Mouse (Mus musculus) layer of hippocampus, adult 11-12 months (tissue): ENCODE results near the gene Anxa7.
A peak's percentile ranks its signal among the peaks of the same experiment; 100 is the strongest.

Source experiments
- DNase-seq: peaks from one replicate; pipeline ENCODE4 v3.0.0; 2022; ENCODE audit warnings: low spot score

The Anxa7 gene

DNA sequence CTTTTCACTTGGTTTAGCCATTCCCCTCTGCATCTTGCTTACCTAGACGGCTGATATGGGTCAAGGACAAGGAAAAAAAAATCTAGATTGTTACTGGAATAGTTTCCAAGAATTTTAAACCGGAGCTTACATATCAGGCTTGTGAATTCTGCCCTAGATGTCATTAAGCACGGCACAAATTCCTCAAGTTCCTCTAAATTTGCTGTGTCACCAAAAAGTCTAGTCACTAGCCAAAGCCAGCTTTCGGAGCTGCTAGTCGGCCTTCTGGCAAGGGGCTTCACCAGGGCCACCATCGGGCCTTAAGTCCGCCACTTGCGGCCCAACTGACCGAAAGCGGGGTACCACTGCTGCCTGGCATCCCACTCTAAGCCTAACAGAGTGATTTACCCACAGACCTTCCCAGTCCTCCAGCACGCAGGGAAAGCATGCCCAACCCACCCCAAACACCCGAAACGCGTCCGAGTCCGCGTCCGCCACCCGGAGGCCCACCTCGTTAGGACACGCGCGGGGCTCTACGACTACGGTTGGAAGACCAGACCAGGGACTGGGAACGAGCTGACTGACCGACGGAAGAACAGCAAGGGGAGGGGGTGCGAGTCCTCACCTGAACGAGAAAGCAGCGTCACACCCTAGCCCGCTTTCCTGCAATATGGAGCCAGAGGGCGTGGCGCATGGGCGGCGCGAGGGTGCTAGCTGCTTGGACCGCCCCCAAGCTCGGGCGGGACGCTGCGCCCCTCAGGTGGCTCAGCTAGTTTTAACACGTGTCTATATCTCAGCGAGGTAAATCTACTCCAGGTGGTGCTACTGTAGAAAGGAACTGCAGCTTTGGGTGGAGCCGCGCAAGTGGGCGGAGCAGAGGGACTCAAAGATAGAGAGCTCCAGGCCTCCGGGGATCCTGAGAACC lies at the start of gene Anxa7:
TSS of gene Anxa7 (minus strand) at position 843 of the 904 bp plus-strand sequence.
- DNase-seq = peak; percentile 73

DNA sequence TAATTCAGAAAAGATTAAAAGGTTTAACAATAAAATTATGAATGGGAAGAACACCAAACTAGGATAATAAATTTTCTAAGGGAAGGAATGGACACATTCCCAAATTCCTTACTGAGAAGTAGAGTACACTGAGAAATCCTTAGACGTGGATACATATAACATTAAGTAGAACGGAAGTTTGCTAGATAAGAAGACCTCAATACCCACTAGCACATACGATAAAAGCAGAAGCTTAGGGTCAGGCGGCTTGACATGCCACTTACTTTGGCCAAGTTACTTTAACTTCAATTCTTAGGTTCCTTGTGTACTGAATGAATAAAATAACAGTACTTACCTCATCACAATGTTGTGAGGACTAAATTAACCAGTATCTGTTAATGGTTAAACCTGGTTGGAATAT lies 49.7 kb upstream of the Anxa7 start:
- DNase-seq = no peak

DNA sequence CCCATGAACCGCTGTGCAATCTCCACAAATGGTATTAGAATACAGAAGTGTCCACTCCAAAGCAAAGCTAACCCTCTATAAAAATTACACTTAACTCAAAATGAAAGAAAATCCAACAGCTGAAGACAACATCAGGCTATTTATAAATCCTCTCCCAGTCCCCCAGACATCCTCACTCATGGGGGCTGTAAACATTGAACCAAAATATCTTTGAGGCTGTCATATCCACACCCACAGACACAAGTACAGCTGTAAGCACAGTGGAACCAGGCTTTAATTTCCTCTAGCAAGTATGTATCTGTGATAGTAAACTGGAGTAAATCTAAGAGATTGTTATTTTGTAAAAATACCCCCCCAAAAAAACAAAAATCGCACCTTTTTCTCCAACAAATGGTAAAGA lies 40.2 kb upstream of the Anxa7 start:
- DNase-seq = no peak

DNA sequence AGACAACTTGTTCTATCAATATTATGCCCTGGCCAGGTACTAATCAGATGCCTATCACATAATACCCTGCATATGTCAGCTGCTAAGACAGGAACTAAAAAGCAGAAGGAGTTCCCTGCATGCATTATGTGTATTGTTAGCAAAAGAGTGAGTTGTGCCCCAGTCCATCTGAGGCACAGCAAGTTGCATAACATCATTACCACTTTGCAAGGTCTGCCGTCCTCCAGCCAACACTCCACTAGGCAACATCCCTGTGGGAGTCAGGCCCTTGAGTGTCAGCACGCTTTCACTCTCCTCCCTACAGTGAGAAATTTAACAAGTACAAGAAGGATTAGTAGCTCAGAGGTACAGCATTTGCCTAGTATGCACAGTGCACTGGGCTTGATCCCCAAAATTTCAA lies 28.5 kb upstream of the Anxa7 start:
- no peak for DNase-seq

DNA sequence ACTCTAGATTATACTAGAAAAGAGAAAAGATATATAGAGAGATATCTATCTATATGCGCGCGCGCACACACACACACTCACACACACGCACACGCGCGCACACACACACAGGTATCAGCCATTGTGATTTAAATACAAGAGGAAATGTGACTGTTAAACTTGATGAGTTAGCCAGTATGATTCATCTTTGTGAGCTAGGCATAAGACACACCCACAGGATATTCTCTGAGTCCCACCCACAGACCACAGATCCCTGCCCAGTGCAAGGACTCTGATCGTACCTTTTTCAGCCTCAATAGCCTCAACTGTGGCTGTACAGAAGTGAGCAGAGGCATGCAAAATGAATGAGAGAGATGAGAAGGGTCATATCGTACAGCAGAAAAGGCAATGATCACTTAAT lies 23.0 kb upstream of the Anxa7 start:
- no peak for DNase-seq

DNA sequence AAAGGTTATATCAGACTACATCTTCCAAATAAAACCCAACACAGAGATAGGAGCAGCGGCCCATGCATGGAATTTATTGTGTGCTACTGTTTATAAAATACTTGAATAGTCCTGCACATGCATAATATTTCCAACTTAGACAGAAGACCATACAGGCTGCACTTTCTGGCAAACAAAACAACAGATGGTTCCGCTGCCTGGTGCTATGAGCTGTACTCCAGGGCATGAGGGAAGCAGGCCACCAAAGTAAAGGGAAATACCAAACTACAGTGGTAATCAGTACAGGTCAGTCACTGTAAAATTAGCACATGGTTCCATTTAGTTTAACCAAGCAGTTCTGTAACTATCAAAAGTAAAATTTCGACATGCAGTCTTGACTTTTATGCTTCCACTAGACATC lies 20.0 kb upstream of the Anxa7 start:
- DNase-seq = no peak

- no peak for DNase-seq
Observed at GRCm38 (mm10) chr14:20496603-20497002, 16.7 kb upstream of the Anxa7 start, which contains the start of gene Mss51. Gene Mss51, minus strand, starts transcription at chr14:20496901.

GRCm38 (mm10) chr14:20486031-20486430 lies 6.1 kb upstream of the Anxa7 start:
- no peak for DNase-seq

DNA sequence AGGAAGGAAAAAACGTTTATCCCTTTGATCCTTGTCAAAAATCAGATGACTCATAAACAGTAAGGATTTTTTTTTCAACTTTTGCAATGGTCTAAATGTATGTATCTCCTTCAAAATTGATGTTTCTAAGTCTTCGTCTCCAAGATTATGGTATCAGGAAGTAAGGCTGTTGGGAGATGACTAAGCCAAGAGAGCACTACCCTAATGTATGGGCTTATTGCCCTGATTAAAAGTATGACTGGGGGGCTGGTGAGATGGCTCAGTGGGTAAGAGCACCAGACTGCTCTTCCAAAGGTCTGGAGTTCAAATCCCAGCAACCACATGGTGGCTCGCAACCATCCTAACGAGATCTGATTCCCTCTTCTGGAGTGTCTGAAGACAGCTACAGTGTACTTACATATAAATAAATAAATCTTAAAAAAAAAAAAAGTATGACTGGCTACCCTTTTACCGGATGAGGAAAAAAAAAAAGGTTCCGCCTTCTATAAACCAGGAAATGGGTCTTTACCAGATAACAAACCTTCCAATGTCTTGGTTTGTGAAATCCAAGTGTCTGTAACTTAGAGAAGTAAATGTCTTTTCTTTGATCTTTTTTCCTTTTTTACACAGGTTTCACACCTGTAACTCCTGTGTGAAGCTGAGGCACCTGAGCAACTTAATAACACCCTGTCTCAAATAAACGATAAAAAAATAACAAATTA lies 2.3 kb upstream of the Anxa7 start:
- no peak for DNase-seq

GRCm38 (mm10) chr14:20481211-20481610 lies 1.3 kb upstream of the Anxa7 start:
- no peak for DNase-seq

- no peak for DNase-seq
Observed at GRCm38 (mm10) chr14:20480195-20480579, 254 bp upstream of the Anxa7 start.

DNA sequence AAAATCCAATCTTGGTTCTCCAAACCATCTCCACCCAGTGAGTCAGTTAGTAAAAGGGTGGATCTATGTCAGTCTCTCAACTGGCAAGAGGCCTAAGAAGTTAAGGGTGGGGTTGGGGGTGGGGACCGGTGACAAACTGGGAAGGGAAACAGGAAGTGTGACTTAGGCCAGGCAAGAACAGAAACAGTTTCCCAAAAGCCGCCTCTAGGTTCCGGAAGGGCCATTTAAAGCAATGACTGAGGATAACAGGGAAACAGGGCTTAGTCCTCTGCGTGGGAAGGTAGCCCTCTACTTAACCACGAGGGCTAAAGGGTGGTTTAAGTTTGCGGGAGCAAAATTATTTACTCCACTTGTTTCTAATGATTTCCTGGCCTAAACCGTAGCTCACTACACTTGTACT lies 1.1 kb downstream of the Anxa7 start:
- DNase-seq = no peak

DNA sequence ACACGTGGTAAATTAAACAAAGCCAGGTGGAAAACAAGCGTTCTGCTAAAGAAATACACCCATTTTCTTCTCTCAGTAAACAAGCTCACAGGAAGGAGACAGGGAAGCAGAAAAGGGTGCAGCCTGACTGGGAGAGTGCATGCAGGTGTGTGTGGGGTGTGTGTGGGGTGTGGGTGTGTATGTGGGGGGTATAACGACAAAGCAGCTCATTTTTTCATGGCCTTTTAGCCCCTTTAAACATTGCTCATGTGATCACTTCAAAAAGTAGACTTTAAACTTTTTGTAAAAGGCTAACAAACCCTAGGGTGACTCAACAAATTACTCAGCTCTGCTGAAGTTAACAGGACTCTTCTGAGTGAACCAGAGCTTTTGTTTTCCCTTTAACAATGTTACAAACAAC lies 1.5 kb downstream of the Anxa7 start:
- DNase-seq = no peak

GRCm38 (mm10) chr14:20477261-20478025 lies 2.5 kb downstream of the Anxa7 start:
- DNase-seq = no peak

DNA sequence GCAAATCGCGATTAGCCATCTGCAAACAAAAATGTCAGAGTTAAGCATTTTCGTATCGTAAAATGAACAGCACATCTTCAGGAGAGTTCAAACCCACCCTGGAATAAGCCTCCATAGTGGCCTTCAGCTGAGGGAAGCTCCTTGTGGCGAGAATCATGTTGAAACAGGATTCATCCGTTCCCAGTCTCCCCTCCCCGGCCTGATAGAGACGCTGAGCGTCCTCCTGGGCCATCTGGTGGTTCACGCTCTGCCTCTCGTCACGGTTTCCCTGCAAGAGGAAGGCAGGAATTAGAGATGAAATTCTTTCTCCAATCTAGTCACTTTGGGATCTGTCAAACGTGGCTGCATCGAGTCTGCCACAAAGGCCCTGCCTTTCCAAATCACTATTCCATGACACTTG lies 19.7 kb downstream of the Anxa7 start:
- no peak for DNase-seq

- DNase-seq = no peak
Observed at GRCm38 (mm10) chr14:20458378-20458777, 21.6 kb downstream of the Anxa7 start.

DNA sequence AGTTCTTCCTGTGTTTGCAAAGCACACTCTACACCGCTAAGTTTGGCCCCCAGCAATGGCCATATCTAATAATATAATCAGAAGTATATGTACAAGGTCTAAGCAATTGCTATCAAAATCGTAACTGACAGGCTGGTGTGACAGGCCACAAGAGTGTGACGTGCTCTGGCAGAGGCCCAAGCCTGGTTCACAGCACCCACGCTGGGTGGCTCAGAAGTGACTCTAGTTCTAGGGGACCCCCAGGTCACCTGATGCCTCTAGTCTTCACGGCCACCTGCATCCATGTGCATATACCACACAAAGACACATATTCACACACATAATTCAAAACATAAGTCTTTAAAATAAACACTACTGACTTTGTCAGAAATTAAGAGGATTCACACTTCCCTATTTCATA lies 27.0 kb downstream of the Anxa7 start:
- no peak for DNase-seq

DNA sequence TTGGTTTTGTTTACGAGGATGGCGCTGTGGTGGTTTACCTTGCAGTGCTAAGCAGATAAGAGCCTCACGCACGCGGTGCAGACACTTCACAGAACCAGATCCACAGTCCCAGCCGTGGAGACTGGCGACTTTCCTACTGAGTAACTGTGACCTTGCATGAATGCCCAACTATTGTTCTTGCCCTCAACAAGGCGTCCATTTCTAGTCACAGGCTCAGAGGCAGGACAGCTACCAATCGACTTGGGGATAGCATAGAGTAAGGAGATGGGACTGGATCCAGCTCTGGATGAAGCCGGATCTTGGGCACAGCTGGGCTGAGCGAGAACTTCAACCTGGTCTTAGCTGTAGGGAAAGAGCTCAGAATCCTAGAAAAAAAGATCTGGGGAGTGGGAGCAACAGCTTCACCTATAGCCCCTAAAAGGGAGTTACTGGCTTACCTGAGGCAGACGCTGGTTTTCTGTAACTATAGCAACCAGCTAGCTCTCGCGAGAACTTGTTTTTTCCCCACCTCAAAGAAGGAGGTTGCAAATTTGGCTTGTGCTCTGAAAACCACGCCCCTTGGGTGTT lies 28.1 kb downstream of the Anxa7 start, which contains the start of gene Cfap70:
TSS of gene Cfap70 (minus strand) at position 462 of the 567 bp plus-strand sequence.
- DNase-seq = peak; percentile 60

DNA sequence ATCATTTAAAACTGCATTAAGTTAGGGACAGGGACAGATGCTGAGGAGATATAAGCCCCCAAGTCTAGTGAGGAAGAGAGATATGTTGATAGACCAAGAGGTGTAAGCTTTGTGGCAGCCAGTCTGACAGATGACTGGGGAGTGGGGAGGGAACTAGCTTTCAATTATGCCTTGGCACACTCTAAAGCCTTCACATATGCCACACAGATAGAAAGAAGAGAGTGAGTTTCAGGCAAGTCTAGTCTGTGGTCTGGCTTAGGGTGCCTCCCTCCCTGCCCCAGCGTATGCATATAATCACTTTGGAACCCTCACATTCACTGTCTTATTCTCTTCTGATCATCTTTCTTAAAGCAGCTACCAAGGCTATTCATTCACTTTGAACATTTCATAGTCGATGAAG lies 28.6 kb downstream of the Anxa7 start:
- no peak for DNase-seq

DNA sequence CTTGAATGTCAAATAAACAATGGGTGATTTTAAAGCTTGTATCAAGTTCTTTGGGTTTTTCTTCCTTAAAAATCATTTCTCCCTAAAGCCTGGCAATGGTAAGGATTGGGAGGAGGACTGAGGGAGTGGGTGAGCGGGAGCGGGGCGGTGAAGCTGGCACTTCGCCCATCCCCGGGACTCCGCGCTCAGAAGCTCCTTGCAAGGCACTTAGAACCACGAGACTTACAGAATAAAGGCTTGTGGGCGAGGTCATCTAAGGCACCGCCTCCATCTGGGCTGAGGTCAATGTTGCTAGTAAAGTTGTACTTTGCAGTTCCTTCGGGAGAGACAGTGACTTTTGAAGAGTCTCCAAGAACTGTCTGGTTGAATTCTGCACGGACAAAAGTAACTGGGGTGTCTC lies 32.7 kb downstream of the Anxa7 start:
- DNase-seq = no peak

DNA sequence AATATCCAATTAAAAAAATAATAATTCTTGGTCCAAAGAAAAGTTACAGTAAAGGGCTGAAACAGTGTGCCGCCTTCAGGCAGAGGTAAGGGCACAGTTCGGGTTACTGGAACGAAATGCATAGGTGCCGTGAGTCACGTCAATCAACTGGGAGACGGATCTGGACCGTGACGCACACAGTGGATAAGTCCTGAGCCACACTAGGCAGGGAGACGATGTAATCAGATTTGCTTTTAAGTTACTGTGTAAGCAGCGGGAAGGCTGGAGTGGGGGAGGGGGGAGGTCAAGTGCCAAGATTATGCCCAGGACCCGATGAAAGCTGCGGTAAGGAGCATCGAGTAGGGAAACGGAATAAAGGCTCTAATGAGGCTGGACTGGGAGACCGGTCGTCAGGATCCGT lies 37.7 kb downstream of the Anxa7 start:
- no peak for DNase-seq

- no peak for DNase-seq
Observed at GRCm38 (mm10) chr14:20436976-20437375, 43.0 kb downstream of the Anxa7 start.
